Mouse (Mus musculus) ES-Bruce4 (cell line): ENCODE measurements around the gene Anks1. TPM values are rescaled to one million over a fixed set of nuclear protein-coding genes. Genes with fewer than 3 reads are reported as not detected.
A peak's percentile ranks its signal among the peaks of the same experiment; 100 is the strongest.

Experiments
- H3K27ac ChIP-seq: 2 replicates; pipeline ENCODE4 v1.5.1; 2012; ENCODE audit warnings: low read length, inconsistent platforms; ENCODE audit not compliant: insufficient read depth
- H3K27me3 ChIP-seq: 2 replicates; pipeline ENCODE4 v1.6.1; 2012; ENCODE audit warnings: mild to moderate bottlenecking, low read length, inconsistent platforms; ENCODE audit not compliant: control insufficient read depth, poor library complexity, insufficient read depth, severe bottlenecking
- H3K36me3 ChIP-seq: 2 replicates; pipeline ENCODE4 v1.6.1; 2012; ENCODE audit warnings: inconsistent platforms, mild to moderate bottlenecking, low read length, moderate library complexity; ENCODE audit not compliant: control insufficient read depth, poor library complexity, insufficient read depth, severe bottlenecking
- H3K4me1 ChIP-seq: one replicate; pipeline ENCODE4 v1.8.1; 2011; ENCODE audit warnings: low read length; ENCODE audit not compliant: control insufficient read depth, insufficient read depth
- H3K4me3 ChIP-seq: 2 replicates; pipeline ENCODE4 v1.5.1; 2011; ENCODE audit warnings: low read depth, mild to moderate bottlenecking, low read length
- H3K9ac ChIP-seq: 2 replicates; pipeline ENCODE4 v1.6.1; 2012; ENCODE audit warnings: low read depth, mild to moderate bottlenecking, inconsistent platforms; ENCODE audit not compliant: poor library complexity, severe bottlenecking
- H3K9me3 ChIP-seq: replicated peaks from 2 replicates; pipeline ENCODE4 v1.6.1; 2012; ENCODE audit warnings: mild to moderate bottlenecking, low read length, inconsistent platforms; ENCODE audit not compliant: control insufficient read depth, poor library complexity, insufficient read depth, severe bottlenecking
- CTCF ChIP-seq: IDR thresholded peaks from one replicate; pipeline ENCODE4 v1.8.1; 2011; ENCODE audit warnings: low read depth, low read length
- EP300 ChIP-seq: IDR thresholded peaks from 2 replicates; pipeline ENCODE4 v1.6.1; 2011; ENCODE audit warnings: low read depth, low read length; ENCODE audit not compliant: insufficient read depth
- POLR2A ChIP-seq: IDR thresholded peaks from one replicate; pipeline ENCODE4 v1.8.1; 2011; ENCODE audit warnings: low read length; ENCODE audit not compliant: insufficient read depth
- polyA plus RNA-seq: library from polyadenylated mRNA; stranded (reverse); fragments of >200 nt; gene quantifications from 2 replicates; pipeline ENCODE4 v1.2.4, GENCODE M21; 2011; ENCODE audit warnings: low read depth; ENCODE audit not compliant: missing spikeins, insufficient read depth, insufficient read length

Gene Anks1
- polyA plus RNA-seq, 1 experiment, result 23.7 TPM

DNA sequence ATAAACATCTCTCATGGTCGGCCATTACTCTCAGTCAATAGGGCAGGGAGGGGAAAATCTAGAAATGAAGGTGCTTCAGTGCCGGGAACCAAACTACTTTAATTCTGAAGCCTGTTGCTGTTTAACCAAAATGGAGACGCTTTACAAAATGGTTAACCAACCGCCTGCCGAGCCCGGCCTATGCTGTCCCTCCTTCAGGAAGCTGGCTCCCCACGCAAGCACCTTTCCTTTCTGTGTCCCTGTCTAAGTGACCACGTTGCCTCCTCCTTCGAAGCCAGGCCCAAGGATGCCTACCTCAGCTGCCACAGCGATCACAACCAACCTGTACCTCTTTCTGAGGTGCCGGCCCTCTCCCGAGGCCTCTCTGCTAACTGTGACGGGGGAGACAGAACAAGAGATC lies 188.2 kb downstream of the Anks1 start:
- Histone ChIP-seq H3K9me3 (no peaks in the 10 kb centered on the region), H3K4me3 (no peak overlapping the region), H3K27ac (no peak overlapping the region), H3K9ac (no peak overlapping the region), H3K36me3 (no peaks in the 10 kb centered on the region), H3K4me1 (peaks cover 2% of the 10 kb centered on the region), H3K27me3 (no peaks in the 10 kb centered on the region)
- TF ChIP-seq EP300 (no peak), POLR2A (no peak), CTCF (no peak)

DNA sequence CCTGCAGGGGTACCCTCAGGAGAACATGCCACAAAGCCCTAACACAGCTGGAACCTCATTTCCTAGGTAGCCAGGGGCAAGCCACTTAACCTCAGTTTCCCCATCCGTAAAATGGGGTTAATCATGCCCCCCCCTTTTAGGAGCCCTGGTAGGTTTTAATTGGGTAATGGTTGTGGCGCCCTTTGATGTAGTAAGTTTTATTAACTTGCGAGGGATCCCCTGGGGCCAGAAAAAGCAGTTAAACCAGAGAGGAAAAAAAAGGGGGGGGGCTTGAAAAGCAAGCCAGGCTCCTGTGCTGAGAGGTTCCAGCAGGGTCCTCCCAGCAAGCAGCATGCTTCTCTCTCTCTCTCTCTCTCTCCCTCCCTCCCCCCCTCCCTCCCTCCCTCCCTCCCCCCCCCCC lies 190.0 kb downstream of the Anks1 start:
- Histone ChIP-seq H3K4me3 (no peak overlapping the region), H3K9ac (no peak overlapping the region), H3K36me3 (no peaks in the 10 kb centered on the region), H3K27me3 (no peaks in the 10 kb centered on the region), H3K4me1 (peaks cover 2% of the 10 kb centered on the region), H3K9me3 (no peaks in the 10 kb centered on the region), H3K27ac (no peak overlapping the region)
- TF ChIP-seq EP300, result no peak
- no peak for TF ChIP-seq CTCF
- no peak for TF ChIP-seq POLR2A

GRCm38 (mm10) chr17:28100669-28101068 lies 191.6 kb downstream of the Anks1 start:
- TF ChIP-seq EP300 (no peak), CTCF (no peak), POLR2A (no peak)
- Histone ChIP-seq H3K4me3 (no peak overlapping the region), H3K4me1 (peaks cover 2% of the 10 kb centered on the region), H3K27ac (no peak overlapping the region), H3K9ac (no peak overlapping the region), H3K27me3 (no peaks in the 10 kb centered on the region), H3K9me3 (no peaks in the 10 kb centered on the region), H3K36me3 (no peaks in the 10 kb centered on the region)

- Histone ChIP-seq H3K27ac (no peak overlapping the region), H3K36me3 (no peaks in the 10 kb centered on the region), H3K4me1 (peaks cover 2% of the 10 kb centered on the region), H3K27me3 (no peaks in the 10 kb centered on the region), H3K4me3 (no peak overlapping the region), H3K9me3 (no peaks in the 10 kb centered on the region), H3K9ac (no peak overlapping the region)
- TF ChIP-seq CTCF, result no peak
These were observed 192.3 kb downstream of the Anks1 start for GRCm38 (mm10) chr17:28101284-28101887.

- Histone ChIP-seq H3K9me3 (no peaks in the 10 kb centered on the region), H3K4me3 (no peak overlapping the region)
- no peak for TF ChIP-seq CTCF
- TF ChIP-seq EP300, result no peak
- no peak for TF ChIP-seq POLR2A
These were observed 192.8 kb downstream of the Anks1 start for GRCm38 (mm10) chr17:28101902-28102319.

GRCm38 (mm10) chr17:28104416-28104815 lies 195.3 kb downstream of the Anks1 start:
- no peaks in the 10 kb centered on the region for H3K9me3 ChIP-seq
- TF ChIP-seq EP300, result no peak
- no peak for TF ChIP-seq CTCF
- TF ChIP-seq POLR2A, result no peak
- H3K27me3 ChIP-seq, result no peaks in the 10 kb centered on the region
- H3K36me3 ChIP-seq, result no peaks in the 10 kb centered on the region
- H3K4me1 ChIP-seq, result no peaks in the 10 kb centered on the region
- H3K9ac ChIP-seq, result peak overlapping the region; percentile 66
- H3K4me3 ChIP-seq, result no peak overlapping the region
- no peak overlapping the region for H3K27ac ChIP-seq

More at GRCm38 (mm10) chr17:28101902-28102319, 192.8 kb downstream of the Anks1 start:
- peaks cover 2% of the 10 kb centered on the region for H3K4me1 ChIP-seq
- H3K9ac ChIP-seq, result no peak overlapping the region
- H3K36me3 ChIP-seq, result no peaks in the 10 kb centered on the region
- no peak overlapping the region for H3K27ac ChIP-seq
- no peaks in the 10 kb centered on the region for H3K27me3 ChIP-seq
